Mouse (Mus musculus) stomach, embryonic 15.5 days (tissue): ENCODE results near the gene St7l. TPM values are rescaled to one million over a fixed set of nuclear protein-coding genes. Genes with fewer than 3 reads are reported as not detected.

Experiments
- ATAC-seq: fragments of 200-750 bp; cut with Nextera tagmentation; 2 replicates; pipeline ENCODE4 v1.8.0; 2017; ENCODE audit warnings: low read depth, moderate number of reproducible peaks, moderate TSS enrichment; ENCODE audit not compliant: insufficient read depth, low FRiP score
- H3K27ac ChIP-seq: fragments of 300-500 bp; sonication (generic); 2 replicates; pipeline ENCODE4 v1.5.1; 2015; ENCODE audit warnings: mild to moderate bottlenecking, inconsistent platforms
- H3K27me3 ChIP-seq: fragments of 300-500 bp; sonication (generic); replicated peaks from 2 replicates; pipeline ENCODE4 v1.6.1; 2015; ENCODE audit warnings: inconsistent platforms
- H3K36me3 ChIP-seq: fragments of 300-500 bp; sonication (generic); 2 replicates; pipeline ENCODE4 v1.6.1; 2015; ENCODE audit warnings: inconsistent platforms
- H3K4me1 ChIP-seq: fragments of 300-500 bp; sonication (generic); 2 replicates; pipeline ENCODE4 v1.6.1; 2015; ENCODE audit warnings: inconsistent platforms
- H3K4me2 ChIP-seq: fragments of 300-500 bp; sonication (generic); 2 replicates; pipeline ENCODE4 v1.6.1; 2015; ENCODE audit warnings: mild to moderate bottlenecking, inconsistent platforms
- H3K4me3 ChIP-seq: fragments of 300-500 bp; sonication (generic); replicated peaks from 2 replicates; pipeline ENCODE4 v1.5.1; 2015; ENCODE audit warnings: inconsistent platforms
- H3K9ac ChIP-seq: fragments of 300-500 bp; sonication (generic); 2 replicates; pipeline ENCODE4 v1.6.1; 2015; ENCODE audit warnings: inconsistent platforms
- H3K9me3 ChIP-seq: fragments of 300-500 bp; sonication (generic); 2 replicates; pipeline ENCODE4 v1.6.1; 2016; ENCODE audit warnings: inconsistent platforms
- WGBS: fragments of 180-500 bp; shearing (Covaris S2); methylation state at CpG from one replicate; pipeline ENCODE4 v1.1.7; 2015; 5-methylcytosine and 5-hydroxymethylcytosine counted together
- polyA plus RNA-seq: library from polyadenylated mRNA; unstranded; fragments of >200 nt; fragmentation: Nextera tagmentation; extraction: Ambion mirVana; gene quantifications from 2 replicates; pipeline ENCODE4 v1.2.1, GENCODE M21; 2015

St7l gene
- polyA plus RNA-seq, 1 experiment from 2014 or later, result 34.4 TPM

- ATAC-seq, result no peak
- Histone ChIP-seq H3K9me3 (no peaks in the 10 kb centered on the region), H3K4me1 (no peaks in the 10 kb centered on the region; the same call in 1 of the 2 replicates), H3K27ac (no peak overlapping the region), H3K4me3 (no peak overlapping the region), H3K9ac (no peak overlapping the region), H3K36me3 (peaks cover 2% of the 10 kb centered on the region; the same call in 1 of the 2 replicates), H3K27me3 (no peaks in the 10 kb centered on the region), H3K4me2 (no peak overlapping the region)
- 84% methylated on average over 23 of the region's 23 CpGs for WGBS
These were observed 89.3 kb downstream of the St7l start for GRCm38 (mm10) chr3:104952891-104953670.

GRCm38 (mm10) chr3:104954137-104954536 lies 90.3 kb downstream of the St7l start:
- Histone ChIP-seq H3K4me2 (no peak overlapping the region), H3K36me3 (peaks cover 2% of the 10 kb centered on the region; the same call in 1 of the 2 replicates), H3K9me3 (no peaks in the 10 kb centered on the region), H3K9ac (no peak overlapping the region), H3K4me1 (no peaks in the 10 kb centered on the region; the same call in 1 of the 2 replicates), H3K4me3 (no peak overlapping the region), H3K27me3 (peaks cover 7% of the 10 kb centered on the region; the same call in 1 of the 2 replicates), H3K27ac (no peak overlapping the region)
- WGBS, result 85% methylated on average over 3 of the region's 3 CpGs
- no peak for ATAC-seq

GRCm38 (mm10) chr3:104954551-104954950 lies 90.7 kb downstream of the St7l start:
- Histone ChIP-seq H3K4me2 (no peak overlapping the region), H3K4me1 (no peaks in the 10 kb centered on the region; the same call in 1 of the 2 replicates), H3K4me3 (no peak overlapping the region), H3K27ac (no peak overlapping the region), H3K36me3 (peaks cover 2% of the 10 kb centered on the region; the same call in 1 of the 2 replicates), H3K9ac (no peak overlapping the region), H3K9me3 (no peaks in the 10 kb centered on the region), H3K27me3 (peaks cover 7% of the 10 kb centered on the region; the same call in 1 of the 2 replicates)
- WGBS, result 96% methylated on average over 15 of the region's 15 CpGs
- ATAC-seq, result no peak

- Histone ChIP-seq H3K4me2 (no peak overlapping the region), H3K9ac (no peak overlapping the region), H3K4me3 (no peak overlapping the region), H3K27me3 (peaks cover 23% of the 10 kb centered on the region), H3K27ac (0 out of 2 replicates have a peak overlapping the region, but pooled peaks have one; percentile 21), H3K4me1 (peaks cover 5% of the 10 kb centered on the region), H3K9me3 (no peaks in the 10 kb centered on the region), H3K36me3 (peaks cover 2% of the 10 kb centered on the region; the same call in 1 of the 2 replicates)
- peak; percentile 56; the same call in 1 of the 2 replicates for ATAC-seq
- WGBS, result 59% methylated on average over 6 of the region's 6 CpGs
These were observed 92.4 kb downstream of the St7l start for GRCm38 (mm10) chr3:104956131-104956581.

GRCm38 (mm10) chr3:104960026-104961000 lies 96.5 kb downstream of the St7l start:
- Histone ChIP-seq H3K9ac (no peak overlapping the region), H3K27me3 (peaks cover 45% of the 10 kb centered on the region), H3K4me1 (peaks cover 27% of the 10 kb centered on the region), H3K36me3 (no peaks in the 10 kb centered on the region), H3K4me2 (peak overlapping the region; percentile 90), H3K27ac (no peak overlapping the region), H3K9me3 (no peaks in the 10 kb centered on the region), H3K4me3 (peak overlapping the region; percentile 54; the same call in 1 of the 2 replicates)
- WGBS, result 21% methylated on average over 19 of the region's 19 CpGs
- ATAC-seq, result no peak

- Histone ChIP-seq H3K9ac (peak within 1 kb of the TSS; percentile 32), H3K4me1 (peaks cover 27% of the 10 kb centered on the region), H3K4me2 (peak within 1 kb of the TSS; percentile 90), H3K27ac (peak within 1 kb of the TSS; percentile 21; the same call in 1 of the 2 replicates), H3K4me3 (peak within 1 kb of the TSS; percentile 54), H3K36me3 (no peaks in the 10 kb centered on the region), H3K9me3 (no peaks in the 10 kb centered on the region), H3K27me3 (peaks cover 50% of the 10 kb centered on the region)
- WGBS, result 2% methylated on average over 55 of the region's 87 CpGs
- ATAC-seq, result peak; percentile 68
These were observed 97.6 kb downstream of the St7l start, which contains the start of gene Wnt2b for GRCm38 (mm10) chr3:104961066-104962059. Wnt2b (minus strand) TSS chr3:104961921.

- 2% methylated on average over 31 of the region's 31 CpGs for WGBS
- ATAC-seq, result peak; percentile 23; the same call in 1 of the 2 replicates
- Histone ChIP-seq H3K4me1 (peaks cover 27% of the 10 kb centered on the region), H3K9ac (peak overlapping the region; percentile 32; the same call in 1 of the 2 replicates), H3K27me3 (peaks cover 50% of the 10 kb centered on the region), H3K27ac (peak overlapping the region; percentile 21; the same call in 1 of the 2 replicates), H3K4me3 (peak overlapping the region; percentile 54), H3K9me3 (no peaks in the 10 kb centered on the region), H3K4me2 (peak overlapping the region; percentile 90), H3K36me3 (no peaks in the 10 kb centered on the region)
These were observed 98.4 kb downstream of the St7l start for GRCm38 (mm10) chr3:104962141-104962611.

- WGBS, result 10% methylated on average over 5 of the region's 5 CpGs
- no peak overlapping the region for H3K9ac ChIP-seq
- H3K4me1 ChIP-seq, result peaks cover 29% of the 10 kb centered on the region
- no peaks in the 10 kb centered on the region for H3K9me3 ChIP-seq
- peaks cover 50% of the 10 kb centered on the region for H3K27me3 ChIP-seq
- H3K4me3 ChIP-seq, result 0 out of 2 replicates have a peak overlapping the region, but pooled peaks have one; percentile 54
- peak overlapping the region; percentile 90; the same call in 1 of the 2 replicates for H3K4me2 ChIP-seq
- H3K27ac ChIP-seq, result no peak overlapping the region
- no peak for ATAC-seq
- H3K36me3 ChIP-seq, result no peaks in the 10 kb centered on the region
These were observed 99.1 kb downstream of the St7l start for GRCm38 (mm10) chr3:104962866-104963265.

GRCm38 (mm10) chr3:104963331-104964276 lies 99.8 kb downstream of the St7l start:
- Histone ChIP-seq H3K4me2 (no peak overlapping the region), H3K9me3 (no peaks in the 10 kb centered on the region), H3K27ac (no peak overlapping the region), H3K36me3 (no peaks in the 10 kb centered on the region), H3K4me3 (no peak overlapping the region), H3K27me3 (peaks cover 49% of the 10 kb centered on the region), H3K9ac (no peak overlapping the region), H3K4me1 (peaks cover 33% of the 10 kb centered on the region)
- ATAC-seq, result no peak
- WGBS, result 28% methylated on average over 12 of the region's 13 CpGs
